Mouse (Mus musculus): Measurements from ENCODE around the gene Ifna4. TPM values are rescaled to one million over a fixed set of nuclear protein-coding genes. Genes with fewer than 3 reads are reported as not detected.
"Not testable (repeated sequence)": the region's sequence is repeated elsewhere in the genome, so short reads cannot be mapped to it uniquely, and the experiment has no call there.

Ifna4 gene
- not detected in 2 replicates for polyA plus RNA-seq (2012; rRNA removed)
- not detected in 2 replicates for polyA plus RNA-seq (2014; fragmentation: Nextera tagmentation; extraction: Ambion mirVana)

DNA sequence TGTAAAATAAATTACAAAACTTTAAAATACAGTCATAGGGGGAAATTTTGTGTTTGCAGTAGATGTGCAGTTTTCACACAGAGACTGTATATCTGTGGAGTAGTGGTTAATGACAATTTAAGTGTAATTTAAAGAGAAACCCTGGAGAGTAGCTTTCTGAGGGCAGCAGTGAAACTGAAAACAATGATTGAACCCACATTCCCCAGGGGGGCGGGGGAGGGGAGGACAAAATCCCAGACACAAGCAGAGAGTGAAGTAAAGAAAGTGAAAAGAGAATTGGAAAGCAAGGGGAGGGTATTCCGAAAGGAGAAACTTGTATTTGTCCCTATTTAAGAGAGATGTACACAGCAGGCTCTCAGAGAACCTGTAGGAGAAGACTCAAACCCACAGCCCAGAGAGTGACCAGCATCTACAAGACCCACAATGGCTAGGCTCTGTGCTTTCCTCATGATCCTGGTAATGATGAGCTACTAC lies at the start of gene Ifna4:
Gene Ifna4 (plus strand): TSS at position 424 of the 474 bp plus-strand sequence.
- Histone ChIP-seq H3K4me2 (ENCODE audit: low read depth) (no peak within 1 kb of the TSS), H3K9ac (replicated peaks) (no peak within 1 kb of the TSS), H3K4me3 (ENCODE audit: insufficient read depth in 1 of 2, low read depth in 2 of 2, low read length in 2 of 2) (no peak within 1 kb of the TSS), H3K27ac (no peak within 1 kb of the TSS), H3K9me3 (ENCODE audit: control insufficient read depth, low read length) (no peaks in the 10 kb centered on the region), H3K27me3 (ENCODE audit: control insufficient read depth, insufficient read depth, low read length) (no peaks in the 10 kb centered on the region), H3K4me1 (replicated peaks; ENCODE audit: control insufficient read depth in 2 of 2, insufficient read depth in 2 of 2, low read length in 1 of 2) (no peaks in the 10 kb centered on the region), H3K36me3 (replicated peaks; ENCODE audit: control insufficient read depth, insufficient read depth, low read depth) (no peaks in the 10 kb centered on the region)
- DNase-seq (ENCODE audit: low read depth in 3 of 3, low spot score in 3 of 3): no peak
- no peak for TF ChIP-seq CTCF (IDR thresholded peaks at IDR 0.05; ENCODE audit: low read depth)
- no peak for TF ChIP-seq EP300 (IDR thresholded peaks at IDR 0.05; ENCODE audit: low read depth)
- no peak for ATAC-seq (ENCODE audit: insufficient read depth)
- WGBS (ENCODE audit: insufficient replicate concordance): 35% methylated on average over 2 of the region's 2 CpGs

DNA sequence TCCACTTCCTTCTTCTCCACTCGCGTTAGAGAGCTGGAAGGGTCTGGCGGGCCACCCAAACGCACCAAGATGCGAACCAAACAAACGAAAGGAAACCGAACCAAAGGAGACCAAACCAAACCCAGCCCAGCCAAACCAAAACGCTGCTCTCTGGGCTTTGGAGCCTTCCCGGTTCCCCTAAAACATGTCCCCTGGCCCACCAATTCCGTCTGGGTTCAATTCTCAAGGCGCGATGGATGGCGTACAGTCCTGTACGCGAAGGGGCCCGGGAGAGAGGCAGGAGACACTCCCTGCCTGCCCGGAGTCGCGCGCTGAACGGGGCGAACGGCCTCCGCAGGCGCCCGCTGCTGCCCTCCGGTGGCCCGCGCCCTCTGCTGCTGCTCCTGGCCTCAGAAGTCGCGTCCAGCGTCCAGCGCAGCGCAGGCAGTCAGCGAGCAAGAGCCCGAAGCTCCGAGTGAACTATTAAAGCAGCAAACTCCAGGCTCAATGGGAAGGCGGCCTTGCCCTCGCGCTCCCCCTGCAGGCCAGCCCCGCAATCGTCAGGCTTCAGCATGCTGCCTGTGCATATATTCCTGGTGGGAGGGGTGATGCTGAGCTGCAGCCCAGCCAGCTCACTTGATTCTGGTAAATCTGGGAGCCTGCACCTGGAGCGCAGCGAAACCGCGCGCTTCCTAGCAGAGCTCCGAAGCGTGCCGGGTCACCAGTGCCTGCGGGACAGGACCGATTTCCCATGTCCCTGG lies 47.6 kb upstream of the Ifna4 start, which contains the start of gene Gm13275:
Gene Gm13275 (plus strand): TSS at position 552 of the 740 bp plus-strand sequence.
- 0% methylated on average over 9 of the region's 52 CpGs for WGBS (ENCODE audit: insufficient replicate concordance)

DNA sequence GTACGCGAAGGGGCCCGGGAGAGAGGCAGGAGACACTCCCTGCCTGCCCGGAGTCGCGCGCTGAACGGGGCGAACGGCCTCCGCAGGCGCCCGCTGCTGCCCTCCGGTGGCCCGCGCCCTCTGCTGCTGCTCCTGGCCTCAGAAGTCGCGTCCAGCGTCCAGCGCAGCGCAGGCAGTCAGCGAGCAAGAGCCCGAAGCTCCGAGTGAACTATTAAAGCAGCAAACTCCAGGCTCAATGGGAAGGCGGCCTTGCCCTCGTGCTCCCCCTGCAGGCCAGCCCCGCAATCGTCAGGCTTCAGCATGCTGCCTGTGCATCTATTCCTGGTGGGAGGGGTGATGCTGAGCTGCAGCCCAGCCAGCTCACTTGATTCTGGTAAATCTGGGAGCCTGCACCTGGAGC lies 44.6 kb upstream of the Ifna4 start, which contains the start of gene Gm13279:
Gene Gm13279 (plus strand): TSS at position 301 of the 400 bp plus-strand sequence.
- H3K36me3 ChIP-seq (replicated peaks; ENCODE audit: control insufficient read depth, insufficient read depth, low read depth); H3K4me2 ChIP-seq (ENCODE audit: low read depth); DNase-seq (ENCODE audit: low read depth in 3 of 3, low spot score in 3 of 3); H3K27ac ChIP-seq; H3K4me1 ChIP-seq (replicated peaks; ENCODE audit: control insufficient read depth in 2 of 2, insufficient read depth in 2 of 2, low read length in 1 of 2); ATAC-seq (ENCODE audit: insufficient read depth); H3K9me3 ChIP-seq (ENCODE audit: control insufficient read depth, low read length); H3K27me3 ChIP-seq (ENCODE audit: control insufficient read depth, insufficient read depth, low read length); H3K4me3 ChIP-seq (ENCODE audit: insufficient read depth in 1 of 2, low read depth in 2 of 2, low read length in 2 of 2); H3K9ac ChIP-seq (replicated peaks): not testable (repeated sequence)
- no CpG with 5 or more reads among the region's 28 CpGs for WGBS (ENCODE audit: insufficient replicate concordance)

More for the DNA sequence above, 47.6 kb upstream of the Ifna4 start, which contains the start of gene Gm13275:
- H3K27me3 ChIP-seq (ENCODE audit: control insufficient read depth, insufficient read depth, low read length); ATAC-seq (ENCODE audit: insufficient read depth); H3K9me3 ChIP-seq (ENCODE audit: control insufficient read depth, low read length); H3K36me3 ChIP-seq (replicated peaks; ENCODE audit: control insufficient read depth, insufficient read depth, low read depth); H3K27ac ChIP-seq; H3K9ac ChIP-seq (replicated peaks); DNase-seq (ENCODE audit: low read depth in 3 of 3, low spot score in 3 of 3); H3K4me3 ChIP-seq (ENCODE audit: insufficient read depth in 1 of 2, low read depth in 2 of 2, low read length in 2 of 2); H3K4me2 ChIP-seq (ENCODE audit: low read depth); H3K4me1 ChIP-seq (replicated peaks; ENCODE audit: control insufficient read depth in 2 of 2, insufficient read depth in 2 of 2, low read length in 1 of 2): not testable (repeated sequence)
- peak; percentile 43 for TF ChIP-seq CTCF (IDR thresholded peaks at IDR 0.05; ENCODE audit: low read depth)

DNA sequence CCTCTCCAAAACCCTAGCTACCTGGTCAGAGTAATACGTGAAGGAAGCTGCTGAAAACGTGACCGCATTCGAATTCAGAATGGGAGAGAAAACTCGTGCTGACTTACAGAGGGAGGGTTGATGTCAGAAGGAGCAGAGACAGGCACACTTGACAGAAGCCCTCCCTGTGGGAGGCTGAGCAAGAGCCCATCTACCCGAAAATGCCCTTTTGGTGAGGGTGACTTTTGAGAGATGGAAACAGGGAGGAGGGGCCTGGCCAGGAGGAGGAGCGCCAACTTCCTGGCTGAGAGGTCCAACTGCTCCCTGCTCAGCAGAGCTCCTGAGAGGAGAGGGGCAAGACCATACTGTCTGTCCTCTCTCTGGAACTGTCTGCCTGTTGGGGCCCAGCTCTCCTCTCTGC lies 42.3 kb upstream of the Ifna4 start, which contains the start of gene Gm13285:
Gene Gm13285 (plus strand): TSS at position 301 of the 400 bp plus-strand sequence.
- not testable (repeated sequence) for H3K4me3 ChIP-seq (ENCODE audit: insufficient read depth in 1 of 2, low read depth in 2 of 2, low read length in 2 of 2); DNase-seq (ENCODE audit: low read depth in 3 of 3, low spot score in 3 of 3); H3K4me1 ChIP-seq (replicated peaks; ENCODE audit: control insufficient read depth in 2 of 2, insufficient read depth in 2 of 2, low read length in 1 of 2); ATAC-seq (ENCODE audit: insufficient read depth); H3K36me3 ChIP-seq (replicated peaks; ENCODE audit: control insufficient read depth, insufficient read depth, low read depth); H3K9ac ChIP-seq (replicated peaks); H3K9me3 ChIP-seq (ENCODE audit: control insufficient read depth, low read length); H3K4me2 ChIP-seq (ENCODE audit: low read depth); H3K27ac ChIP-seq; H3K27me3 ChIP-seq (ENCODE audit: control insufficient read depth, insufficient read depth, low read length)
- WGBS (ENCODE audit: insufficient replicate concordance): 4% methylated on average over 2 of the region's 7 CpGs

- no CpG with 5 or more reads among the region's 29 CpGs for WGBS (ENCODE audit: insufficient replicate concordance)
These were observed 38.7 kb upstream of the Ifna4 start, which contains the start of gene Gm13287 for GRCm38 (mm10) chr4:88802954-88803353. Gene Gm13287 (plus strand): TSS chr4:88803254.

DNA sequence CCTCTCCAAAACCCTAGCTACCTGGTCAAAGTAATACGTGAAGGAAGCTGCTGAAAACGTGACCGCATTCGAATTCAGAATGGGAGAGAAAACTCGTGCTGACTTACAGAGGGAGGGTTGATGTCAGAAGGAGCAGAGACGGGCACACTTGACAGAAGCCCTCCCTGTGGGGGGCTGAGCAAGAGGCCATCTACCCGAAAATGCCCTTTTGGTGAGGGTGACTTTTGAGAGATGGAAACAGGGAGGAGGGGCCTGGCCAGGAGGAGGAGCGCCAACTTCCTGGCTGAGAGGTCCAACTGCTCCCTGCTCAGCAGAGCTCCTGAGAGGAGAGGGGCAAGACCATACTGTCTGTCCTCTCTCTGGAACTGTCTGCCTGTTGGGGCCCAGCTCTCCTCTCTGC lies 36.4 kb upstream of the Ifna4 start, which contains the start of gene Gm13288:
Gene Gm13288 (plus strand): TSS at position 301 of the 400 bp plus-strand sequence.
- WGBS (ENCODE audit: insufficient replicate concordance): no CpG with 5 or more reads among the region's 8 CpGs
- H3K4me2 ChIP-seq (ENCODE audit: low read depth): peak within 1 kb of the TSS; percentile 31; the same call in 1 of the 2 replicates

More at GRCm38 (mm10) chr4:88802954-88803353, 38.7 kb upstream of the Ifna4 start, which contains the start of gene Gm13287:
- ATAC-seq (ENCODE audit: insufficient read depth); H3K9ac ChIP-seq (replicated peaks); H3K27me3 ChIP-seq (ENCODE audit: control insufficient read depth, insufficient read depth, low read length); H3K4me2 ChIP-seq (ENCODE audit: low read depth); H3K36me3 ChIP-seq (replicated peaks; ENCODE audit: control insufficient read depth, insufficient read depth, low read depth); H3K4me3 ChIP-seq (ENCODE audit: insufficient read depth in 1 of 2, low read depth in 2 of 2, low read length in 2 of 2); H3K27ac ChIP-seq; DNase-seq (ENCODE audit: low read depth in 3 of 3, low spot score in 3 of 3); H3K9me3 ChIP-seq (ENCODE audit: control insufficient read depth, low read length); H3K4me1 ChIP-seq (replicated peaks; ENCODE audit: control insufficient read depth in 2 of 2, insufficient read depth in 2 of 2, low read length in 1 of 2): not testable (repeated sequence)

DNA sequence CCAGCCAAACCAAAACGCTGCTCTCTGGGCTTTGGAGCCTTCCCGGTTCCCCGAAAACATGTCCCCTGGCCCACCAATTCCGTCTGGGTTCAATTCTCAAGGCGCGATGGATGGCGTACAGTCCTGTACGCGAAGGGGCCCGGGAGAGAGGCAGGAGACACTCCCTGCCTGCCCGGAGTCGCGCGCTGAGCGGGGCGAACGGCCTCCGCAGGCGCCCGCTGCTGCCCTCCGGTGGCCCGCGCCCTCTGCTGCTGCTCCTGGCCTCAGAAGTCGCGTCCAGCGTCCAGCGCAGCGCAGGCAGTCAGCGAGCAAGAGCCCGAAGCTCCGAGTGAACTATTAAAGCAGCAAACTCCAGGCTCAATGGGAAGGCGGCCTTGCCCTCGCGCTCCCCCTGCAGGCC lies 35.9 kb upstream of the Ifna4 start:
- Histone ChIP-seq H3K4me2 (ENCODE audit: low read depth) (peak overlapping the region; percentile 31; the same call in 1 of the 2 replicates), H3K4me3 (ENCODE audit: insufficient read depth in 1 of 2, low read depth in 2 of 2, low read length in 2 of 2) (0 out of 4 replicates have a peak overlapping the region, but pooled peaks of 1 of the 2 experiments have one; percentile 21)
- ATAC-seq (ENCODE audit: insufficient read depth); H3K27me3 ChIP-seq (ENCODE audit: control insufficient read depth, insufficient read depth, low read length); H3K36me3 ChIP-seq (replicated peaks; ENCODE audit: control insufficient read depth, insufficient read depth, low read depth); H3K9ac ChIP-seq (replicated peaks); DNase-seq (ENCODE audit: low read depth in 3 of 3, low spot score in 3 of 3); H3K9me3 ChIP-seq (ENCODE audit: control insufficient read depth, low read length); H3K4me1 ChIP-seq (replicated peaks; ENCODE audit: control insufficient read depth in 2 of 2, insufficient read depth in 2 of 2, low read length in 1 of 2); H3K27ac ChIP-seq: not testable (repeated sequence)
- WGBS (ENCODE audit: insufficient replicate concordance): 0% methylated on average over 12 of the region's 34 CpGs

More for the DNA sequence above, 36.4 kb upstream of the Ifna4 start, which contains the start of gene Gm13288:
- not testable (repeated sequence) for H3K9ac ChIP-seq (replicated peaks); H3K36me3 ChIP-seq (replicated peaks; ENCODE audit: control insufficient read depth, insufficient read depth, low read depth); H3K27me3 ChIP-seq (ENCODE audit: control insufficient read depth, insufficient read depth, low read length); H3K27ac ChIP-seq; H3K9me3 ChIP-seq (ENCODE audit: control insufficient read depth, low read length); DNase-seq (ENCODE audit: low read depth in 3 of 3, low spot score in 3 of 3); H3K4me1 ChIP-seq (replicated peaks; ENCODE audit: control insufficient read depth in 2 of 2, insufficient read depth in 2 of 2, low read length in 1 of 2); ATAC-seq (ENCODE audit: insufficient read depth)
- 0 out of 4 replicates have a peak within 1 kb of the TSS, but pooled peaks of 1 of the 2 experiments have one; percentile 21 for H3K4me3 ChIP-seq (ENCODE audit: insufficient read depth in 1 of 2, low read depth in 2 of 2, low read length in 2 of 2)

All from liver, embryonic 14.5 days (tissue).